Mouse (Mus musculus): ENCODE data around the gene Thy1.
A peak's percentile ranks its signal among the peaks of the same experiment; 100 is the strongest.

The Thy1 gene

DNA sequence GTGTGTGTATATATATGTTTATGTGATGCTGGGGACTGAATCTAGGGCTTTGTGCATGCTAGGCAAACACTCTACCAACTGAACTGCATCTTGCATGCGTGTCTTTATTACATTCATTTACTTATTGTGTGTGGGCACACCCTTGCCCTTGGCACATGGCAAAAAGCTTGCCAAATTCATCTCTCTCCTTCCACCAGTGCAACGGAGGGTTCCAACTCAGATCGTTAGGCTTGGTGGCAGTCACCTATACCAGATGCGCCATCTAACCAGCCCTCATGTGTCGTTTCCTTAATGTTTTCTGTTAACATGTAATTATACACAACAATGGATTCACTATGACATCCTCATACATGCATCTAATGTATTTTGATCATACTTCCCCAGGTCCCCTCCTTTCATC is 39.1 kb downstream of the Thy1 start:
- DNase-seq (ENCODE audit: low spot score): no peak

DNA sequence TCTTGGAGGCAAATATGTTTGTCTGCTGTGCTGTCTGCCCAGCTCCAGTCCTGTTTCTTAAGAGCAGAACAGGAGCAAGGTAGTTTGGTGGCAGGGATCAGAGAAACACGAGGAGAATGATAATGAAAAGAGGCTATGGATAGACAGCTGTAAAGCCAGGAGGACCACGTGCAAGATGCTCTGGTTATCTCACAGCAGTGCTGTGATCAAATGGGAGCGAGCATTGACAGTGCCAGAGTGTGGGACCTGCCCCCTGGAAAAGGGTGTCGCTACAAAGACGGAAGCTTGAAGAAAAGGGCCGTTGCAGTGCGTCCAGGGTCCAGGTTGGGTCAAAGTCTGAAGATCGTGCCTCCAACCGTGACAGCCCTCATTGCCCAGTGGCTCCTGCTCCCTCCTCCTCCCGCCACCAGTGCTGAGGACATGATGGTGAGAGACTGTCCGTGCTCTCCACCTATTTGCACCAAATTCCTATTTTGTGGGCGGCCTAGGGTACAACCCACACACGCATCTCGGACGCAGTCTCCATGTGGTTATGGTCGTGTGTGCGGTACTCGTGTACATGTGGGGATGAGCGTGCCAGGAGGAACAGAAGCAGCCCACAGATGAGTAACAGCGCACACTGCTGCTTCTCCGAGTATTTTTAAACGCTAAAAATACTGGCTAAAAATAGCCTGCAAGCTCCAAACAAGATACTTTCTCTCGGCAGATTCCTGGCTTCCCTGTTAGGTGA is 40.4 kb downstream of the Thy1 start:
- peak; percentile 25 for DNase-seq (ENCODE audit: low spot score)

DNA sequence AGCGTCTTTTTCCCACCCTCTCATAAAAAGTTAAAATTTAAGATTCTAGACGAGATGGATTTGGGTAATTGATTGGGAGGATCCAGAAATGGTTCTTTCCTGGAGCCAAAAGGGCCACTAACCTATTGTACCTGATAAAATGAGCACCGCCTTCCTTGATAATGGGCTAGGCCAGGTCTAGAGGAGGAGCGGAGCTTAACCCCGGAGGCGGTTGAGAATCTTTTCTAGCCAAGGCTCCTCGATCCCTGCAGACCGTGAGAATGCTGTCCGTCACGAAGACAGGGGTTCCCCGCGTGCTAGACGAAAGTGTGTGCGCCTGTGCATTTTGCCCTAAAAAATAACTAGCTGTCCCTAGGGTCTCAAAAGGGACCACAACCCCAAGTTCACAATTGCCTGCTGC is 41.1 kb downstream of the Thy1 start:
- peak; percentile 36 for DNase-seq (ENCODE audit: low spot score)

DNA sequence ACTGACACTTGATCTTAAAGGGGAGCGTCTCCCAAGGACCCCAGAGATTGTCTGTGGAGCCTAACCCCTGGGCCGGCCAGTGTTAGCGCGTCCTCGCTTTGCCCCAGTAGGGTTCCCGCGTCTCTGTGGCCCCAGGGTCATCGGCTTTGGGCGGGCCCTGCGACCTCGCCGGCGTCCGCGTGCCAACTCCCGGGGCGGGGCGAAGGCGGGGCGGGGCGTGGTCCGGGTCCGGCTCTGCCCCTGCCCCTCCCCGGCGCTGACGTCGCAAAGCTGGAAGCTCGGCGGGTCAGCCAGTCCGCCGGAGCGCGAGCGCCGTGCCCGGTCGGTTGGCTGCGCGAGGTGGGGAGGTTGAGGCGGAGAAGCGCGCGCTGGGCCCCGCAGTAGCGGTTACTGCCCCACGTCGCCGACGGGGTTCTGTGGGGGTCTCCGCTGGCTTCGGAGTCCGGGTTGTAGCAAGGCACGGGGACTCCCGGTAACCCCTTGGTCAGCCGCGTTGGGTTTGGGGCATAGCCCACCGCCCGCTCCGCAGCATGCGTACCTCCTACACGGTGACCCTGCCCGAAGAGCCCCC is 41.6 kb downstream of the Thy1 start:
- peak; percentile 89 for DNase-seq (ENCODE audit: low spot score)

DNA sequence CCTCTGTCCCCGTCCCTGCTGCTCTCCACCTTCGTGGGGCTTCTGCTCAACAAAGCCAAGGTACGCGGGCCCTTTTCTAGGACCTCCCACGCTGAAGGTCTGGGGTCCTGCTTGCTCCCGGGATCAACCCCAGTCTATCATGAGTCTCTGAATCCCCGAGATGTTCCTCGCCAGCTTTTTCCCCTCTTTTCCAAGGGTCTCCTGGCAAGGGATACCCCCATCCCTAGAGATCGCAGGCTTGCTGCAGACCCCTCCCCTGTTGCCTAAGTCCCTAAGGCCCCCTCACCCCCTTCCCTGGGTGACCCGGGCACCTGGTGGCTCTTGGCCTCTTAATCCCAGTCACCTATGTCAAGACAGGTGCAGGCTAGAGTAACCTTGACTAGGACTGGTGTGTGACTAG is 42.1 kb downstream of the Thy1 start:
- DNase-seq (ENCODE audit: low spot score): no peak

DNA sequence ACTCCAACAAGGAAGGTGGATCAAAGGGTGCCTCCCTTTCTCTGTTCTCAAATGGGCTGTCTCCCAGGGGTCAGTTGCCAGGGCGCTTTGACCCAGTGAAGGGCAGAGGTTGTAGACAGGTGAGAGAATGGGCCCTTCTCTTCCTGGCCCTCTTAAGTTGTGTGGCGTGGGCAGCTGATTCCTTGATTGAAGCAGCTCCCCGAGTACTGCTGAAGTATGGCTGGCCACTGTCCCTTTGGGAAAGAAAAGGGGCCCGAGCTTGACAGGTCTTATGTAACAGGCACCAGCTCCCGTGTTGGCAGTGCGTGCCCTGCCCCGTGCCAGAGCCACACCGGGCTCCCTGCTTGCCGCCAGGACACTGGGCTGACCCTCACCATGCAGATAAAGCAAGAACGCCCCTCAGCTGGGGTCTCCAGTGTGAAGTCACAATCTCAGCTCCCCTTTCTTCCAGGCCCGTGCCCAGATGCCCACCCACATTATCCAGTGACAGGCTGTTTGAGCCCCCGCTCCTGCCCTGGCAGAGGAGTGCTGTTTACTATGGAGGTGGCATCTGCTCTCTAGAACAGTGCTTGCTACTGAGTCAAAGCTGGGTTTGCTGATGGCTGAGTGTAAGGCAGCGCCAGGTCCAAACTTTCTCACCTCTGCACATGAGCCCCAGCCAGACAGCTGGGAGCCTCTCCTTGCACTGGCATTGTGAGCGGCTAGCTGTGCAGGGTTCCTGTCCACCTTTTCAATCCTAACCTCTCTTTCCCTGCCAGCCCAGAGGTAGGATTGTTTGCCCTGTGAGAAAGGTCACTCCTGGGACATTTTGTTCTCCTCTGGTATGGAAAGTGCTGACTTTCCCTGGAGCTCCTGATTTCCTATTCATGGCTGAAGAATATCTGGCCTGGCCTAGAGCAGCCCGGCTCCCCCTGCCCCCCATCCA is 42.8 kb downstream of the Thy1 start:
- DNase-seq (ENCODE audit: low spot score): no peak

DNA sequence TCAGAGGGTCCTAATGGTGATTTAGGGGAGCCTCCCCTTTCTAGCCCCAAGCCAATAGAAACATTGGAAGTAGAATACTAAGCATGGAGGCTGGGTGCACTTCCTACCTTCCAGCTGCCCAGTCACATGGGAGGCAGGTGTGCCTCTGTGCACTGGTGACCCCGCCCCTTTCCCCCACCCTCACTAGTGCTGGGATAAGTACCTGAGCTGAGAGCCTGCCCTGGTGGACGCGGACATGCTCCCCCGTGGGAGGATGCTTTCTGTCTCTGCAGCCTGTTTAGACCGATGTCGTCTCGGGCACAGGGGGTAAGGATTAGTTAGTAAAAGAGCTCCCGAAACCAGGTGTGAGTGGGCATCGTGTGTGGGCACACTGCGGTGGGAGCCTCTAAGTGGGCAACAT is 43.8 kb downstream of the Thy1 start:
- no peak for DNase-seq (ENCODE audit: low spot score)

DNA sequence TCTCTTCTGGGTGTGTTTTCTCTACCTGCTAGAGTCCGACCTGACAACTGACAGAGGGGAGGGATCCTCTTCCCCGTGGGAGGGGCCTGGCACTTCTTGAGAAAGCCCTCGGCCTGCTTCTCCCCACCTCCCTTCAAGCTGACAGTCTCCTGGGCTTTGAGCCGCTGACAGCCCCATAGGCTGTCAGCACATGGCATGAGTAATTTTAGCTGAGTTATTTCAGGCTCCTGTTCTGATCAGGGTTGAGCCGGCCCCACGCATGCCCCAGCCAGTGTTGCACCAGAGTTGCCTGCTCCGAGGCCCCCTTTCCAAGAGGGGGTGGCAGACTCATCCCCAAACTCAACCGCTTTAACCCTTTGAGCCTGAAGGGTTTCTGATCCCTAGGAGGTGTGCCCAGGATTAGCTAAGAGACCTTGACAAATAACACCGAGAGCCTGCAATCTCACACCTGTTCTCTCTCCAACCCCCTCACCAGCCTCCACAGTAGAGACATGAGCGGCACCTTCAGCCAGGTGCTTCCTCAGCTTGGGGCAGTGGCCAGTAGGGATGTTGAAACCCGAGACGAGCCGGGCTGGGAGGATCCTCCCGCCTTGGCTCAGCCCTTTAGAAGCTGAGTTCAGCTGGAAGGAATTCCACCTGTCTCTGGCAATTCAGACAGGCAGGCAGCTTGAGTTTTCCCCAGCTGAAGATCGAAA is 44.7 kb downstream of the Thy1 start:
- peak; percentile 59 for DNase-seq (ENCODE audit: low spot score)

DNA sequence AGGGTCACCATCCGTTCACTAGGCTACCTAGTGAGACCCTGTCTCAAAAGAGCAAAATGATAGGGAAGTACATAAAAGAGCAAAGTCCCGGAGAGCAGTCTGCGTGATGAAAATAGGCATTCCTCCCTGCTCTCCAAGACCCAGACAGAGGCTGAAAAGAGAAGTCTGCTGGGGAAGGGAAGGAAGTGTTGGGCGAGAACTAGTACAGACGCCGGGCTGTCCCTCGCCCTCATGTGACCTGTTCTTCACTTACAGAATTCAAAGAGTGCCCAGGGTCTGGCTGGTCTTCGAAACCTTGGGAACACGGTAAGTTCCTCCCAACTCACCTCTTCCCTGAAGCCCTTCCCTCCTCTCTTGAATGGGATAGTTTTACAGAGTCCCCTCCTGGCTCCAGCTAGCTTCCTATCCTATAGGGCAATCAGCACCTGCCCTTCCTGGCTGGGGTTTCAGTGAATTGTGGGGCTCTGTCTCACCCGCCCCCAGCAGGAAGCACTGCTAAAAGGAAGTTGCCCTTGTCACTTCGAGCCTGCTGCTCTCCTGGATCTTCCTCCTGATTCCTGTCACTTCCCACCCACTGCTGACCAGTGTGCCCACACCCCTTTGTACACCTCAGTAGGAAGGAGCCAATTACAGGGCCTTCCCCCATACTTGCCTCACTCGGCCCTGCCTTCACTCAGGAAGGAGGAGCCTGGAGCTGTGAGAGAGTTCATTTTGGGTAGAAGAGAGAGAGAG is 45.9 kb downstream of the Thy1 start:
- no peak for DNase-seq (ENCODE audit: low spot score)

DNA sequence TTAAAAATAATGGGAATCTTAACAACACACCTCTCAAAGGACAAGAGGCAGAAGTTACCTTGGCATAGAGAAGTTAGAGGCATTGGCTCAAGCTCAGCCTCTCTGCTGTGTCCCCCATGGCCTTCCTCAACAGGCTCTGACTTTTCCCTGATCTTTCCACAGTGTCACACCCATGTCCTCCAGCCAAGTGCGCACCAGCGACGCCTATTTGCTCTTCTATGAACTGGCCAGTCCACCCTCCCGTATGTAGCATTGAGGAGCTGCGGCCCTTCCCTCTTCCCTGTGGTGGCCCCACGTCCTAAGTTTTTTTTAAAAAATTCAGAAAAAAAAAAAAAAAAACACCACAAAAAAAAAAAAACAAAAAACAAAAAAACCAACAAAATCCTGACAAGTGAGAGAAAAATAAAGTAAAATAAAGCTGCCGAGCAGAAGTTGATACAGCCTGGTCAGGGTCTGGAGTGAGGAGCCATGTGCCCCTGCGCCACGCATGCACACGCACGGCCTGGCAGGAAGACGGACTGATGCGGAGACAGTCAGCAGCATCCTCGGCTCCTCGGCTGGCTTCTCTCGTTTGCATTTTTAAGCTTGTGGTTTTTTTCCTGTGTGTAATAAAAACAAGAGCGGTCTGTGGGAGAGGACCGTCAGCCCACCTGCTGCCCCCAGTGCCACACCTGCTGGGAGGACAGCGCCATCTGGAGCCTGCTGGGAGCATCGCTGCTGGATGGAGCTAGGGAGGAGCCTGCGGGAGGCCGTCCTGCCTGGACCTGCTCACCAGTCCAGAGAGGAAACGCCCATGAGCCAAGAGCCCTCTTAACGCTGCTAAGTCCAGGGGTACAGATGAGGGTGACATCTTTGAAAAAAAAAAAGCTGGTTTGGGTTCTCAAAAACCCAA is 50.7 kb downstream of the Thy1 start:
- DNase-seq (ENCODE audit: low spot score): peak; percentile 87

DNA sequence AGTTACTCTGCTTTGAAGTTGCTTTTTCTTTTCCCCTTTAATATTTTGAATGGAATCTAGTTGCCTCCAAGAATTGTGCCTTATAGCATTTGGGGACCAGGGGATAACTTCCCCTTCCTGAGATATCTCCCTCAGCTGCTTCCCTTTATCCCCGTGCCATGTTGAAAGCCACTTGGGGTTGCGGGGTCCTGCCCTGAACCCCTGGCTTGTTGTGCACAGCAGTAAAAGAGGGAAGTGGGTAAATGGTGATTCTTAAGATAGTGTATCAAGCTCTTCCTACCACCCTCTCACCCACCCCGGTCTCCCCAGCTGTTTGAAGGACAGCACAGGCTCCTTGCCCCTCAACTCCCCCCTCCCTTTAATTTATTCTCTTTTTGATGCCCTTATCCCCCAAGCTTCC is 51.6 kb downstream of the Thy1 start:
- DNase-seq (ENCODE audit: low spot score): no peak

DNA sequence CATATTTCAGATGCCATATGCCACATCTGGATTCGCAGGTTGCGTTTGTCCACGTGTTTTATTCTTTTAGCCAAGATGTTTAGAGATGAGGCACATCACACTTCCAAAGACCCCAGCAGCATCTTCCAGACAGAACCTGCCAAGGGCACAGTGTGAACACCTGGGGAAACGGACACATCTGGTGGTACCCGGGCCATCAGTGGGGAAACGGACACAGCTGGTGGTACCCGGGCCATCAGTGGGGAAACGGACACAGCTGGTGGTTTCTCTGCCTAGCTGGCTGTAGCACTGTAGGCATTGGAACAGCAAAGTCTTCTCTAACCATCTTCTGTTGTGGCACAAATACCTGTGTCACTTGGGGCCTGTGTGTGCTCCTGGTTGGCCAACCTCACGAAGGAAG is 52.6 kb downstream of the Thy1 start:
- DNase-seq (ENCODE audit: low spot score): no peak

DNA sequence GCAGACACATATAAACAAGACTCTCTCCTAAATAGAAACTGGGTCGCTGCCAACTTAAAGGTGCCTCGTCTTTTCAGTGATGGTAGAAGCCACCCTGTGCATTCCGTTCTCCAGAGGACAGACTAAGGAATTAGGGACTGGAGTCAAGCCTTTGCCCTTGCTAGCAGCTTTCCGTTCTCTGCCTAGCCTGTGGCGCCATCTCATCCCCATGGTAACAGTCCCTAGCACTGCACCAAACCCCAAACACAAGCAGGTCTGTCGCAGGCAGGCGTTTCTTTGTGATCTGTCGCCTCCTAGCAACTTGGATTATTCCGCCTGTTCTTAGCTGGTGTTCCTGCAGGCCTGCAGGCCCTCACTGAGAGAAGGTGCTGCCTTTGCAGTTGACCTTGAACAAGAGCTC is 53.4 kb downstream of the Thy1 start:
- peak; percentile 53 for DNase-seq (ENCODE audit: low spot score)
